Mouse (Mus musculus) WW6 (cell line): ENCODE data around the gene Dusp12.

Experiments
- DNase-seq: peaks from one replicate; pipeline ENCODE4 v3.0.0-alpha.2; 2013; ENCODE audit warnings: low read depth, low spot score

Gene Dusp12

DNA sequence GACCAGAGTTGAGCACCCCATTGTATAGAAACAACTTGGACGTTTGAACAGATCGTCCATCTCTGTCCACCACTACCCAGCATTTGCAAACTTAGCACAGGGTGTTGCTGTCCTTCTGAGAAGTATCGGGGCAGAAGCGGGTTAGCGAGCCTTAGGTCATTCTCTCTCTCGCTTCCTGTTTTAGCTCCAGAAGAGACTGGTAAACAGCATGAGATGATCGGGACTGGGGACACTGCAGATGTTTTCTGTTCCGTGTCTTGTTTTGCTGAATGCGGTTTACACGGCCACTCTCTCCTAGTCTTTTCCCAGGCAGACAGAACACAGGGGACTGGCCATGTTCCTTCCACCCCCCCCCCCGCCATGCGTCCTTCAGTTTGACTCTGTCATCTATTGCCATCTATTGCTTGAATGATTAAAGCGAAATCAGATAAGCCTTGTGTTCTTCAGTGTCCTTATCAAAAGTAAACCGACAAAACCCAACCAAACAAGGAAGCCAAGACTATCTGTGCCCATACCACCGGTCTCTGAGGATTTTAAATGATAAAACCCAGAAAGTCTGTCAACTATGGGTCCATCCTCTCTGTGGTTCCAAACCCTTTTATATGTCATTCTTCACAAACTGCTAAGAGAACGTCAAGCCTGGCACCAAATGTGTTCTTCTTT lies 13.2 kb upstream of the Dusp12 start:
- DNase-seq, result no peak

- no peak for DNase-seq
Measured at GRCm38 (mm10) chr1:170896651-170897281, 11.4 kb upstream of the Dusp12 start.

DNA sequence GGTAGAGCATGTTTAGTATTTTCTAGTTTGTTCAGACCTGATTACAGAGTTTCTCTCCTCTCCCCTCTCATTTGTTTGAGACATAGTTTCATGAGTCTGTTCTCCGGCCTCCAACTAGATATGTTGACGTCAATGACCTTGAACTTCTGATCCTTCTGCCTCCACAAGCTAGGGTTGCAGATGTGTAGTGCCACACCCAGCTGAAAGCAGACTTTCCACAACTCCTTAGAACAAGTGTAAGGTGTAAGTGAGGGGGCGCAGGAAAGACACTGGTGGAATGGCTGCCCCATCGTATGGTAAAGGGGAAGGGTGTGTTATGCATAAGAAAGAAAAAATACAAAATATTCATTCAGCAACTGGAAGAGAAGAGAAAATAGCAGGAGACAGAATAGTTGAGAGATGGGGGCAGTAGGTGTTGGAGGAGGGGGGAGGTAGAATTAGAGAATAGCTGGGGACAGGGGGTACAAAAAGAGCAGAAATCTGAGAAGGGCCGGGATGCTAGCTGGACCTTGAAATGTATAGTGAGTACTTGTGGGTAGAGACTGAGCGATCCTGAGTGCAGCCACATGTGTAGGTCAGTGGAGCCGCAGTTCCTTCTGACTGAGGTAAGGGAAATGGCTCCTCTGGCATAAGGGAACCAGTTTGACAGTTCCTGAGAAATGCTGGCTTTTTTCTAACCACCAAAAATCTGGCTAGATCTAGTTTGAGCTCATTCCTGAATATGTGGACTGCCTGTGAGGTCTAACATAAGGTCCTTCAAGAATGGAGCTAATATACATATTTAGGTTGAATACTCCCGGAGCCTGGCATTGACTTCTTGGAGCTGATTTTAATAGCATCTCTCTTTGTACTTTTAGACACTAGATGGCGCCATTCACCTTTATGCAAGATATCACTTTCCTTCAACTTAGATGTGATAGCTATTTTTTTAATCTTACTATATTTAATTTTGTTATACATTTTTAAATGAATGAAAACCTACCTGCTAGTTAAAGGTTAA lies 9.6 kb upstream of the Dusp12 start:
- no peak for DNase-seq

- DNase-seq, result no peak
Measured at GRCm38 (mm10) chr1:170892279-170892678, 6.9 kb upstream of the Dusp12 start.

GRCm38 (mm10) chr1:170891646-170892045 lies 6.3 kb upstream of the Dusp12 start:
- no peak for DNase-seq

GRCm38 (mm10) chr1:170889310-170889709 lies 4.0 kb upstream of the Dusp12 start:
- no peak for DNase-seq

GRCm38 (mm10) chr1:170886044-170886458 lies 711 bp upstream of the Dusp12 start:
- DNase-seq, result no peak

DNA sequence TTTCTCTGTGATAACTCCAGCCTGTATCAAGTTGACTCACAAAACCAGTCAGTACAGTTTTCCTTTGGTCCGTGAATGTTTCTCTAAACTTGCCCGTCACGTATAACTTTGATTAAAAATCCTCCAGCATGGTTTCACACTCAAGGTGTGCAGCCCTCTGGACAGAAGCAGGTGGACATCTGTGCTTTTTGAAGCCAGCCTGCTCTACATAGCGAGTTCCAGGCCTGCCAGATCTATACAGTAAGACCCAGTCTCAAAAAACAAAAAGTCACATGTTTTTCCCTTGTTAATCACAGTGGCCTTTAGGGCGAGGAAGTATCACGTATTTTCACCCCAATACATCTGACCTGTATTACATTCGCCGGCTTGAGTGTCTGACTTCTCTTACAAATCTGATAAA lies 950 bp downstream of the Dusp12 start:
- no peak for DNase-seq

GRCm38 (mm10) chr1:170882915-170883485 lies 2.3 kb downstream of the Dusp12 start:
- DNase-seq, result no peak

DNA sequence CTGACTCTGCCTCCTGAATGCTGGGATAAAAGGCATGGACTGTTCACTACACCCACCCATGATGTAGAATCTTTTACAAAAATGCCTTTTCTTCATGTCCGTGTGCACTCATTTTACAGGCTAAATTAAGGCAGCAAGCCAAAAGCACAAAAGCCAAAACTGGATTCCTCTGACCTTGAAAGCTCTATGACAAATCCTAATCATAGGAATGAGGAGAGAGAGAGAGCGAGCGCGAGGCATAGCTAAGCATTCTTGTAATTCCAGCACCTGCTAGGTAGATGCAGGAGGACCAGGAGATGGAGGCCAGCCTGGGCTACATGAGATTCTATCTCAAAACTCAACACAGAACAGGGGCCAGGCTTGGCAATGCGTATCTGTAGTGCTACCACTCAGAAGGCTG lies 8.4 kb downstream of the Dusp12 start:
- no peak for DNase-seq

DNA sequence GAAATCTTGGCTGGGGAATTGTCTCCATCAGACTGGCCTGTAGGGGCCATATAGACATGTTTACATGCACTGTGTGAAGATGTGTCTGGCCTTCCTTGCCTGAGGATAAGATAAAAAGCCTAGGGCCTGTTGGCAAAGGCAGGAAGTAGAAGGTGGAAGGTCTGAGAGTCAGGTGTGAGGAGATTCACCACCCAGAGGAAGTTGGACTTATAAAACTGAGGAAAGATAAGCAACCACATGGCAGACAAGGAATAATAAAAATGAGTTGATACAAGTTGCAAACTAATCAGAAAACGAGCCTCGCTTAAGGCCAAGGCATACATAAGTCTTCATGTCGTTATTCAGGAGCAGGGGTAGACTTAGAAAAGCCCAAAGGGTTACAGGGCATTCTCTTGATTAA lies 9.7 kb downstream of the Dusp12 start:
- no peak for DNase-seq

GRCm38 (mm10) chr1:170871961-170872360 lies 13.4 kb downstream of the Dusp12 start:
- no peak for DNase-seq

DNA sequence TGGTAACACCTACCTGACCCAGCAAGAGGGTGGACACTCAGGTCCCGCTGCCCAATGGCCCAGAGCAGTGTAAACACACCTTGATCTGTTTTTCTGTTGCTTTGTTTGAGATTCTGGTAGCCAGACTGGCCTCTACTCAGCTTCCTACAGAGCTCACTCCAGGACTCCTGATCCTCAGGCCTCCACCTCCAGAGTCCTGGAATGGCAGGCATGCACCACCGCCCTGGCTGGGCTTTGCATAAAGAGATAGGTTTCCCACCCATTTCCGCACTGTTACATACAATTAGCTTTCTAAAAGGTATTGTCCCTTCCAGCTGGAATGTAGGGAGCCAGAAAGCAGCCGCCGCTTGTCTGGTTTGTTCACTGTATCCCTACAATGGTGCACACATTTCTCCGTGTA lies 13.9 kb downstream of the Dusp12 start:
- DNase-seq, result no peak

GRCm38 (mm10) chr1:170868905-170869283 lies 16.4 kb downstream of the Dusp12 start:
- no peak for DNase-seq

- peak; percentile 70 for DNase-seq
Measured at GRCm38 (mm10) chr1:170868107-170868904, 17.0 kb downstream of the Dusp12 start.

GRCm38 (mm10) chr1:170867691-170868105 lies 17.6 kb downstream of the Dusp12 start, which contains the start of gene Atf6:
Gene Atf6, minus strand, starts transcription at chr1:170867771.
- DNase-seq, result peak; percentile 73

- no peak for DNase-seq
Measured at GRCm38 (mm10) chr1:170866992-170867690, 18.2 kb downstream of the Dusp12 start.

- no peak for DNase-seq
Measured at GRCm38 (mm10) chr1:170865406-170865805, 19.9 kb downstream of the Dusp12 start.

GRCm38 (mm10) chr1:170864754-170865153 lies 20.6 kb downstream of the Dusp12 start:
- DNase-seq, result no peak

DNA sequence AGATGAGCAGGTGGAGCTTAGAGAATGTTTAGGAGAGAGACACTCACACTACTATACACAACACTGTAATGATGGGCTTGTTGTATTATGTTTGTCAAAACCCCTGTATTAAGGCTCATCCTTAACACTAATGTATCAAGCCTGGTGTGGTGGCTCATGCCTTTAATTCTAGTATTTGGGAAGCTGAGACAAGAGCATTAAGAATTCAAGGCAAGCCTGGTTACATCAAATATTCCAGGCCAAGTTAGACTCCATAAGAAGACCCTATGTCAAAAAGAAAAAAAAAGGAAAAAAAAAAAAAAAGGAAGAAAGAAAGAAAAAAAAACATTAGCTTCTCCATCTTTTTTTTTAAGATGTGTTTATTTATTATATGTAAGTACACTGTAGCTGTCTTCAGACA lies 21.1 kb downstream of the Dusp12 start:
- no peak for DNase-seq
